Mouse (Mus musculus) midbrain, embryonic 12.5 days (tissue): Measurements from ENCODE around the gene 4933411K16Rik. TPM values are rescaled to one million over a fixed set of nuclear protein-coding genes. Genes with fewer than 3 reads are reported as not detected.
A peak's percentile ranks its signal among the peaks of the same experiment; 100 is the strongest.

Experiments used
- ATAC-seq: fragments of 200-750 bp; cut with Nextera tagmentation; 2 replicates; pipeline ENCODE4 v1.8.0; 2017; ENCODE audit warnings: low read depth, moderate TSS enrichment, moderate library complexity; ENCODE audit not compliant: low FRiP score
- H3K27ac ChIP-seq: fragments of 300-500 bp; sonication (generic); replicated peaks from 2 replicates; pipeline ENCODE4 v1.5.1; 2016; ENCODE audit warnings: mild to moderate bottlenecking
- H3K27me3 ChIP-seq: fragments of 300-500 bp; sonication (generic); 2 replicates; pipeline ENCODE4 v1.6.1; 2016; ENCODE audit warnings: mild to moderate bottlenecking
- H3K36me3 ChIP-seq: fragments of 300-500 bp; sonication (generic); 2 replicates; pipeline ENCODE4 v1.6.1; 2016
- H3K4me1 ChIP-seq: fragments of 300-500 bp; sonication (generic); 2 replicates; pipeline ENCODE4 v1.6.1; 2016
- H3K4me2 ChIP-seq: fragments of 300-500 bp; sonication (generic); replicated peaks from 2 replicates; pipeline ENCODE4 v1.6.1; 2016; ENCODE audit warnings: mild to moderate bottlenecking, moderate library complexity
- H3K4me3 ChIP-seq: fragments of 300-500 bp; sonication (generic); 2 replicates; pipeline ENCODE4 v1.5.1; 2016; ENCODE audit warnings: mild to moderate bottlenecking
- H3K9ac ChIP-seq: fragments of 300-500 bp; sonication (generic); replicated peaks from 2 replicates; pipeline ENCODE4 v1.6.1; 2016; ENCODE audit warnings: mild to moderate bottlenecking, moderate library complexity
- H3K9me3 ChIP-seq: fragments of 300-500 bp; sonication (generic); 2 replicates; pipeline ENCODE4 v1.6.1; 2016; ENCODE audit warnings: mild to moderate bottlenecking
- WGBS: fragments of 180-500 bp; shearing (Covaris S2); methylation state at CpG from one replicate; pipeline ENCODE4 v1.1.7; 2016; 5-methylcytosine and 5-hydroxymethylcytosine counted together
- polyA plus RNA-seq: library from polyadenylated mRNA; unstranded; fragments of >200 nt; fragmentation: Nextera tagmentation; extraction: Ambion mirVana; gene quantifications from 2 replicates; pipeline ENCODE4 v1.2.1, GENCODE M21; 2016

Gene 4933411K16Rik
- polyA plus RNA-seq, 1 experiment from 2014 or later, result not detected

GRCm38 (mm10) chr19:42036357-42036756, 15.7 kb upstream of the 4933411K16Rik start:
- Histone ChIP-seq H3K9ac (no peak overlapping the region), H3K4me3 (no peak overlapping the region), H3K36me3 (0 out of 2 replicates have a peak, but pooled peaks cover 6% of the 10 kb centered on the region), H3K4me1 (no peaks in the 10 kb centered on the region), H3K27ac (no peak overlapping the region), H3K27me3 (0 out of 2 replicates have a peak, but pooled peaks cover 7% of the 10 kb centered on the region), H3K9me3 (no peaks in the 10 kb centered on the region), H3K4me2 (no peak overlapping the region)
- ATAC-seq, result no peak
- WGBS, result 91% methylated on average over 3 of the region's 3 CpGs

GRCm38 (mm10) chr19:42037167-42037702, 14.8 kb upstream of the 4933411K16Rik start:
- Histone ChIP-seq H3K27me3 (0 out of 2 replicates have a peak, but pooled peaks cover 7% of the 10 kb centered on the region), H3K4me2 (no peak overlapping the region), H3K36me3 (0 out of 2 replicates have a peak, but pooled peaks cover 6% of the 10 kb centered on the region), H3K9ac (no peak overlapping the region), H3K27ac (no peak overlapping the region), H3K4me1 (no peaks in the 10 kb centered on the region), H3K4me3 (no peak overlapping the region), H3K9me3 (no peaks in the 10 kb centered on the region)
- WGBS, result 83% methylated on average over 11 of the region's 11 CpGs
- no peak for ATAC-seq

GRCm38 (mm10) chr19:42038310-42038709, 13.7 kb upstream of the 4933411K16Rik start:
- Histone ChIP-seq H3K27me3 (0 out of 2 replicates have a peak, but pooled peaks cover 7% of the 10 kb centered on the region), H3K4me3 (no peak overlapping the region), H3K9ac (no peak overlapping the region), H3K9me3 (no peaks in the 10 kb centered on the region), H3K27ac (no peak overlapping the region), H3K4me1 (no peaks in the 10 kb centered on the region), H3K4me2 (no peak overlapping the region), H3K36me3 (0 out of 2 replicates have a peak, but pooled peaks cover 6% of the 10 kb centered on the region)
- ATAC-seq, result no peak
- 91% methylated on average over 12 of the region's 12 CpGs for WGBS

GRCm38 (mm10) chr19:42043988-42044387, 8.1 kb upstream of the 4933411K16Rik start:
- no peak for ATAC-seq
- Histone ChIP-seq H3K36me3 (no peaks in the 10 kb centered on the region), H3K27ac (no peak overlapping the region), H3K4me1 (peaks cover 6% of the 10 kb centered on the region), H3K4me3 (no peak overlapping the region), H3K4me2 (no peak overlapping the region), H3K9ac (no peak overlapping the region), H3K27me3 (peaks cover 10% of the 10 kb centered on the region; the same call in 1 of the 2 replicates), H3K9me3 (no peaks in the 10 kb centered on the region)
- WGBS, result 94% methylated on average over 6 of the region's 6 CpGs

- H3K27ac ChIP-seq, result no peak within 1 kb of the TSS
- no peak within 1 kb of the TSS for H3K9ac ChIP-seq
- peak within 1 kb of the TSS; percentile 45 for H3K4me2 ChIP-seq
- H3K4me1 ChIP-seq, result peaks cover 6% of the 10 kb centered on the region
- H3K27me3 ChIP-seq, result peaks cover 3% of the 10 kb centered on the region; the same call in 1 of the 2 replicates
- ATAC-seq, result peak; percentile 79
- 25% methylated on average over 23 of the region's 23 CpGs for WGBS
- peak within 1 kb of the TSS; percentile 27 for H3K4me3 ChIP-seq
- no peaks in the 10 kb centered on the region for H3K9me3 ChIP-seq
- H3K36me3 ChIP-seq, result no peaks in the 10 kb centered on the region
Measured at GRCm38 (mm10) chr19:42045269-42046102, 6.6 kb upstream of the 4933411K16Rik start, which contains the start of gene Hoga1. Hoga1 (plus strand) TSS chr19:42045610.

- Histone ChIP-seq H3K9ac (no peak overlapping the region), H3K27ac (no peak overlapping the region), H3K4me1 (peaks cover 6% of the 10 kb centered on the region), H3K9me3 (no peaks in the 10 kb centered on the region), H3K27me3 (no peaks in the 10 kb centered on the region), H3K36me3 (no peaks in the 10 kb centered on the region), H3K4me2 (no peak overlapping the region), H3K4me3 (no peak overlapping the region)
- ATAC-seq, result no peak
- 87% methylated on average over 1 of the region's 1 CpGs for WGBS
Measured at GRCm38 (mm10) chr19:42050251-42050650, 1.8 kb upstream of the 4933411K16Rik start.

- Histone ChIP-seq H3K4me2 (no peak overlapping the region), H3K36me3 (no peaks in the 10 kb centered on the region), H3K9me3 (no peaks in the 10 kb centered on the region), H3K27ac (no peak overlapping the region), H3K4me1 (no peaks in the 10 kb centered on the region), H3K27me3 (no peaks in the 10 kb centered on the region), H3K9ac (no peak overlapping the region), H3K4me3 (no peak overlapping the region)
- WGBS, result 85% methylated on average over 3 of the region's 3 CpGs
- ATAC-seq, result no peak
Measured at GRCm38 (mm10) chr19:42051351-42051750, 697 bp upstream of the 4933411K16Rik start.

- no peaks in the 10 kb centered on the region for H3K9me3 ChIP-seq
- no peak overlapping the region for H3K4me3 ChIP-seq
- H3K4me2 ChIP-seq, result no peak overlapping the region
- ATAC-seq, result no peak
- no peak overlapping the region for H3K9ac ChIP-seq
- no peaks in the 10 kb centered on the region for H3K27me3 ChIP-seq
- 84% methylated on average over 6 of the region's 6 CpGs for WGBS
- no peaks in the 10 kb centered on the region for H3K4me1 ChIP-seq
- no peaks in the 10 kb centered on the region for H3K36me3 ChIP-seq
- H3K27ac ChIP-seq, result no peak overlapping the region
Measured at GRCm38 (mm10) chr19:42054255-42054654, 2.2 kb downstream of the 4933411K16Rik start.

GRCm38 (mm10) chr19:42055881-42056280, 3.8 kb downstream of the 4933411K16Rik start:
- 86% methylated on average over 2 of the region's 2 CpGs for WGBS
- Histone ChIP-seq H3K27me3 (no peaks in the 10 kb centered on the region), H3K27ac (no peak overlapping the region), H3K4me1 (no peaks in the 10 kb centered on the region), H3K4me3 (no peak overlapping the region), H3K9me3 (no peaks in the 10 kb centered on the region), H3K36me3 (no peaks in the 10 kb centered on the region), H3K4me2 (no peak overlapping the region), H3K9ac (no peak overlapping the region)
- no peak for ATAC-seq

GRCm38 (mm10) chr19:42056719-42057409, 4.8 kb downstream of the 4933411K16Rik start:
- 80% methylated on average over 6 of the region's 6 CpGs for WGBS
- ATAC-seq, result no peak
- Histone ChIP-seq H3K36me3 (no peaks in the 10 kb centered on the region), H3K4me3 (no peak overlapping the region), H3K9ac (no peak overlapping the region), H3K27ac (no peak overlapping the region), H3K4me2 (no peak overlapping the region), H3K9me3 (no peaks in the 10 kb centered on the region), H3K27me3 (no peaks in the 10 kb centered on the region), H3K4me1 (no peaks in the 10 kb centered on the region)

- no peaks in the 10 kb centered on the region for H3K4me1 ChIP-seq
- H3K36me3 ChIP-seq, result no peaks in the 10 kb centered on the region
- no peaks in the 10 kb centered on the region for H3K9me3 ChIP-seq
- no peak overlapping the region for H3K9ac ChIP-seq
- WGBS, result 75% methylated on average over 7 of the region's 7 CpGs
- no peak overlapping the region for H3K4me2 ChIP-seq
- H3K27me3 ChIP-seq, result no peaks in the 10 kb centered on the region; the same call in 1 of the 2 replicates
- H3K4me3 ChIP-seq, result no peak overlapping the region
- no peak for ATAC-seq
- H3K27ac ChIP-seq, result no peak overlapping the region
Measured at GRCm38 (mm10) chr19:42058426-42058825, 6.4 kb downstream of the 4933411K16Rik start.

GRCm38 (mm10) chr19:42061443-42061842, 9.4 kb downstream of the 4933411K16Rik start:
- Histone ChIP-seq H3K4me2 (no peak overlapping the region), H3K27me3 (no peaks in the 10 kb centered on the region; the same call in 1 of the 2 replicates), H3K9ac (no peak overlapping the region), H3K4me3 (no peak overlapping the region), H3K27ac (no peak overlapping the region), H3K9me3 (no peaks in the 10 kb centered on the region), H3K36me3 (no peaks in the 10 kb centered on the region), H3K4me1 (no peaks in the 10 kb centered on the region)
- ATAC-seq, result no peak
- 92% methylated on average over 7 of the region's 7 CpGs for WGBS
